Mouse (Mus musculus): Measurements from ENCODE around the gene Dock7.
A peak's percentile ranks its signal among the peaks of the same experiment; 100 is the strongest.

Gene Dock7

GRCm38 (mm10) chr4:99121123-99121755 is 524 bp upstream of the Dock7 start:
- no peak for DNase-seq

GRCm38 (mm10) chr4:99119051-99119450 is 1.7 kb downstream of the Dock7 start:
- DNase-seq: no peak

- DNase-seq: no peak
Observed at GRCm38 (mm10) chr4:99115797-99116196, 4.9 kb downstream of the Dock7 start.

GRCm38 (mm10) chr4:99111670-99112069 is 9.0 kb downstream of the Dock7 start:
- no peak for DNase-seq

- DNase-seq: no peak
Observed at GRCm38 (mm10) chr4:99108817-99109216, 11.9 kb downstream of the Dock7 start.

GRCm38 (mm10) chr4:99102846-99103245 is 17.9 kb downstream of the Dock7 start:
- no peak for DNase-seq

- no peak for DNase-seq
Observed at GRCm38 (mm10) chr4:99100724-99101123, 20.0 kb downstream of the Dock7 start.

GRCm38 (mm10) chr4:99091777-99092176 is 28.9 kb downstream of the Dock7 start:
- no peak for DNase-seq

- no peak for DNase-seq
Observed at GRCm38 (mm10) chr4:99091151-99091701, 29.5 kb downstream of the Dock7 start.

GRCm38 (mm10) chr4:99087760-99088485 is 32.8 kb downstream of the Dock7 start:
- no peak for DNase-seq

- no peak for DNase-seq
Observed at GRCm38 (mm10) chr4:99083862-99084261, 36.9 kb downstream of the Dock7 start.

- DNase-seq: no peak
Observed at GRCm38 (mm10) chr4:99081169-99081568, 39.5 kb downstream of the Dock7 start.

- no peak for DNase-seq
Observed at GRCm38 (mm10) chr4:99078005-99078404, 42.7 kb downstream of the Dock7 start.

GRCm38 (mm10) chr4:99068806-99069205 is 51.9 kb downstream of the Dock7 start:
- DNase-seq: no peak

GRCm38 (mm10) chr4:99064524-99064923 is 56.2 kb downstream of the Dock7 start:
- peak; percentile 31 for DNase-seq

GRCm38 (mm10) chr4:99048581-99048980 is 72.1 kb downstream of the Dock7 start:
- DNase-seq: no peak

- DNase-seq: no peak
Observed at GRCm38 (mm10) chr4:99046471-99046870, 74.2 kb downstream of the Dock7 start.

- no peak for DNase-seq
Observed at GRCm38 (mm10) chr4:99044854-99045253, 75.9 kb downstream of the Dock7 start.

GRCm38 (mm10) chr4:99032921-99033320 is 87.8 kb downstream of the Dock7 start:
- DNase-seq: peak; percentile 32

- no peak for DNase-seq
Observed at GRCm38 (mm10) chr4:99030686-99031085, 90.0 kb downstream of the Dock7 start, which contains the start of gene Angptl3. Angptl3 (plus strand) TSS chr4:99030954.

- DNase-seq: no peak
Observed at GRCm38 (mm10) chr4:99028377-99028776, 92.3 kb downstream of the Dock7 start.

GRCm38 (mm10) chr4:99022221-99022620 is 98.5 kb downstream of the Dock7 start:
- DNase-seq: no peak

- no peak for DNase-seq
Observed at GRCm38 (mm10) chr4:99011039-99011438, 109.7 kb downstream of the Dock7 start.

GRCm38 (mm10) chr4:99006319-99006718 is 114.4 kb downstream of the Dock7 start:
- DNase-seq: no peak
